In genomic region chr8:8168250-8168649, GRCm38 (mm10) we compare ENCODE assay signal across 27 mouse cellular contexts.
"Had no signal": no experiment of that assay in that cellular context is flagged by ENCODE, and none has a peak within 500 bp of the region (broad histone marks: within the 10 kb centered on the region; RNA-seq: fewer than 3 reads in every experiment).

No protein-coding gene starts in this region.

- H3K4me2 ChIP-seq: embryonic facial prominence, embryonic 12.5 days; embryonic facial prominence, embryonic 13.5 days; embryonic facial prominence, embryonic 15.5 days; forebrain, embryonic 12.5 days; forebrain, embryonic 13.5 days; forebrain, embryonic 15.5 days had no signal

- DNase-seq: cerebellum, adult 2 months; cerebellum, adult 8-10 months; cerebellum, adult 9-10 months; cerebellum, adult 9-11 months; cerebellum, postnatal 10 days; cerebellum, postnatal 14 days; cerebellum, postnatal 25 days; cerebellum, postnatal 36 days; embryo, embryonic 11 days; forebrain, postnatal 0 days; gastrocnemius, adult 2 months; gastrocnemius, postnatal 10 days; gastrocnemius, postnatal 14 days; gastrocnemius, postnatal 25 days; gastrocnemius, postnatal 36 days; heart, adult 2 months had no signal

- ATAC-seq: forebrain, embryonic 13.5 days; forebrain, embryonic 14.5 days; forebrain, embryonic 15.5 days; forebrain, embryonic 16.5 days; forebrain, postnatal 0 days had no signal

- H3K36me3 ChIP-seq: embryonic facial prominence, embryonic 10.5 days; embryonic facial prominence, embryonic 12.5 days; embryonic facial prominence, embryonic 13.5 days; embryonic facial prominence, embryonic 15.5 days; forebrain, embryonic 10.5 days; forebrain, embryonic 12.5 days; forebrain, embryonic 15.5 days had no signal

- H3K9ac ChIP-seq: embryonic facial prominence, embryonic 12.5 days; embryonic facial prominence, embryonic 13.5 days; embryonic facial prominence, embryonic 15.5 days; forebrain, embryonic 12.5 days; forebrain, embryonic 13.5 days; forebrain, embryonic 15.5 days; forebrain, postnatal 0 days had no signal

- H3K9me3 ChIP-seq: embryonic facial prominence, embryonic 10.5 days; embryonic facial prominence, embryonic 12.5 days; embryonic facial prominence, embryonic 13.5 days; embryonic facial prominence, embryonic 15.5 days; forebrain, embryonic 10.5 days; forebrain, embryonic 12.5 days; forebrain, embryonic 13.5 days; forebrain, embryonic 15.5 days had no signal

- H3K27me3 ChIP-seq: embryonic facial prominence, embryonic 12.5 days; embryonic facial prominence, embryonic 13.5 days; embryonic facial prominence, embryonic 15.5 days; forebrain, embryonic 12.5 days; forebrain, embryonic 13.5 days; forebrain, embryonic 15.5 days had no signal

- H3K4me3 ChIP-seq: embryonic facial prominence, embryonic 10.5 days; embryonic facial prominence, embryonic 12.5 days; embryonic facial prominence, embryonic 13.5 days; embryonic facial prominence, embryonic 15.5 days; erythroblast, embryonic 14.5 days; forebrain, embryonic 10.5 days; forebrain, embryonic 12.5 days; forebrain, embryonic 13.5 days; forebrain, embryonic 15.5 days; gastrocnemius, adult 2 months; heart, adult 2 months had no signal

- H3K4me1 ChIP-seq: embryonic facial prominence, embryonic 10.5 days; embryonic facial prominence, embryonic 12.5 days; embryonic facial prominence, embryonic 13.5 days; embryonic facial prominence, embryonic 15.5 days; forebrain, embryonic 10.5 days; forebrain, embryonic 12.5 days; forebrain, embryonic 13.5 days; forebrain, embryonic 15.5 days had no signal

- H3K27ac ChIP-seq: embryonic facial prominence, embryonic 10.5 days; embryonic facial prominence, embryonic 12.5 days; embryonic facial prominence, embryonic 13.5 days; embryonic facial prominence, embryonic 15.5 days; forebrain, embryonic 10.5 days; forebrain, embryonic 12.5 days; forebrain, embryonic 13.5 days; forebrain, embryonic 15.5 days; gastrocnemius, adult 2 months; heart, adult 2 months had no signal
